Mouse (Mus musculus) MEL (cell line): ENCODE measurements around the gene Lims1. TPM values are rescaled to one million over a fixed set of nuclear protein-coding genes. Genes with fewer than 3 reads are reported as not detected.

Source experiments
- DNase-seq: peaks from one replicate; pipeline ENCODE4 v3.0.0; 2011; ENCODE audit warnings: low read depth, low spot score
- H3K27ac ChIP-seq: 2 replicates; pipeline ENCODE4 v1.5.1; 2012; ENCODE audit warnings: low read depth, mild to moderate bottlenecking, control low read depth, low read length, moderate library complexity; ENCODE audit not compliant: control insufficient read depth
- H3K27me3 ChIP-seq, 2 experiments: fragments of 150-350 bp in 1 of 2; sonication (generic) in 1 of 2; 2 replicates each; pipeline ENCODE4 v1.6.1; 2012; ENCODE audit warnings: low read length in 2 of 2, mild to moderate bottlenecking in 2 of 2, improper control_type of control experiment in 1 of 2, moderate library complexity in 1 of 2; ENCODE audit not compliant: insufficient read depth in 2 of 2, control insufficient read depth in 1 of 2
- H3K36me3 ChIP-seq, 2 experiments: 2 replicates each; pipeline ENCODE4 v1.6.1; 2012 to 2014; ENCODE audit warnings: low read length in 2 of 2, improper control_type of control experiment in 1 of 2, inconsistent platforms in 1 of 2, mild to moderate bottlenecking in 1 of 2; ENCODE audit not compliant: insufficient read depth in 2 of 2, control insufficient read depth in 1 of 2
- H3K4me1 ChIP-seq, 2 experiments: fragments of 150-350 bp in 1 of 2; sonication (generic) in 1 of 2; 2 replicates each; pipeline ENCODE4 v1.6.1; 2012; ENCODE audit warnings: low read length in 2 of 2, improper control_type of control experiment in 1 of 2, mild to moderate bottlenecking in 1 of 2; ENCODE audit not compliant: insufficient read depth in 2 of 2, control insufficient read depth in 1 of 2
- H3K4me3 ChIP-seq, 2 experiments: fragments of 150-350 bp in 1 of 2; sonication (generic) in 1 of 2; 2 replicates each; pipeline ENCODE4 v1.5.1; 2012; ENCODE audit warnings: low read depth in 2 of 2, low read length in 2 of 2, mild to moderate bottlenecking in 2 of 2, moderate library complexity in 2 of 2, control low read depth in 1 of 2, improper control_type of control experiment in 1 of 2; ENCODE audit not compliant: control insufficient read depth in 1 of 2, insufficient read depth in 1 of 2
- H3K79me2 ChIP-seq: 2 replicates; pipeline ENCODE4 v1.6.1; 2012; ENCODE audit warnings: mild to moderate bottlenecking, low read length, moderate library complexity; ENCODE audit not compliant: control insufficient read depth, poor library complexity, insufficient read depth
- H3K9ac ChIP-seq: 2 replicates; pipeline ENCODE4 v1.6.1; 2012; ENCODE audit warnings: low read depth, mild to moderate bottlenecking, control low read depth, low read length, moderate library complexity; ENCODE audit not compliant: control insufficient read depth, poor library complexity, severe bottlenecking
- H3K9me3 ChIP-seq: fragments of 150-350 bp; sonication (generic); replicated peaks from 2 replicates; pipeline ENCODE4 v1.6.1; 2012; ENCODE audit warnings: mild to moderate bottlenecking, low read length, improper control_type of control experiment, moderate library complexity; ENCODE audit not compliant: insufficient read depth
- E2F4 ChIP-seq: IDR thresholded peaks from 2 replicates; pipeline ENCODE4 v1.6.1; 2011; ENCODE audit warnings: low read depth, low read length, improper control_type of control experiment, borderline replicate concordance
- ELF1 ChIP-seq: IDR thresholded peaks from 2 replicates; pipeline ENCODE4 v1.6.1; 2014; ENCODE audit warnings: low read depth, mild to moderate bottlenecking, inconsistent platforms, low read length, improper control_type of control experiment, moderate library complexity
- EP300 ChIP-seq, 2 experiments: IDR thresholded peaks; 2 replicates each; pipeline ENCODE4 v1.6.1; 2011; ENCODE audit warnings: improper control_type of control experiment in 2 of 2, low read length in 2 of 2, low read depth in 1 of 2, mild to moderate bottlenecking in 1 of 2
- GATA1 ChIP-seq: IDR thresholded peaks from 2 replicates; pipeline ENCODE4 v1.6.1; 2011; ENCODE audit warnings: low read depth, low read length, improper control_type of control experiment
- KAT2A ChIP-seq: conservative IDR thresholded peaks from 2 replicates; pipeline ENCODE4 v1.6.1; 2012; ENCODE audit warnings: low read depth, low read length, improper control_type of control experiment, inconsistent platforms
- MAFK ChIP-seq: IDR thresholded peaks from 2 replicates; pipeline ENCODE4 v1.6.1; 2011; ENCODE audit warnings: low read depth, mild to moderate bottlenecking, low read length, improper control_type of control experiment, borderline replicate concordance
- MAX ChIP-seq: IDR thresholded peaks from 2 replicates; pipeline ENCODE4 v1.6.1; 2011; ENCODE audit warnings: low read length, improper control_type of control experiment
- MEF2A ChIP-seq: IDR thresholded peaks from 2 replicates; pipeline ENCODE4 v1.6.1; 2014; ENCODE audit warnings: low read depth, mild to moderate bottlenecking, inconsistent platforms, low read length, improper control_type of control experiment; ENCODE audit not compliant: poor library complexity, insufficient replicate concordance, severe bottlenecking; ENCODE audit errors: extremely low read depth
- MXI1 ChIP-seq: IDR thresholded peaks from 2 replicates; pipeline ENCODE4 v1.6.1; 2011; ENCODE audit warnings: mild to moderate bottlenecking, low read depth, low read length, improper control_type of control experiment
- MYB ChIP-seq: IDR thresholded peaks from 2 replicates; pipeline ENCODE4 v1.6.1; 2011; ENCODE audit warnings: mild to moderate bottlenecking, low read depth, low read length, improper control_type of control experiment
- NELFE ChIP-seq: IDR thresholded peaks from 2 replicates; pipeline ENCODE4 v1.6.1; 2011; ENCODE audit warnings: low read depth, low read length, improper control_type of control experiment
- POLR2AphosphoS2 ChIP-seq: IDR thresholded peaks from 2 replicates; pipeline ENCODE4 v1.6.1; 2011; ENCODE audit warnings: low read length, improper control_type of control experiment
- POLR2AphosphoS5 ChIP-seq: IDR thresholded peaks from 2 replicates; pipeline ENCODE4 v1.6.1; 2012; ENCODE audit warnings: low read depth, borderline replicate concordance, mild to moderate bottlenecking, inconsistent platforms, low read length, moderate library complexity, mixed read lengths
- RAD21 ChIP-seq: IDR thresholded peaks from 2 replicates; pipeline ENCODE4 v1.6.1; 2011; ENCODE audit warnings: mild to moderate bottlenecking, low read depth, low read length, improper control_type of control experiment
- RCOR1 ChIP-seq: IDR thresholded peaks from 2 replicates; pipeline ENCODE4 v1.6.1; 2012; ENCODE audit warnings: low read depth, mild to moderate bottlenecking, inconsistent platforms, low read length, improper control_type of control experiment
- SIN3A ChIP-seq: IDR thresholded peaks from 2 replicates; pipeline ENCODE4 v1.6.1; 2012; ENCODE audit warnings: low read length, improper control_type of control experiment, inconsistent platforms
- TBP ChIP-seq: IDR thresholded peaks from 2 replicates; pipeline ENCODE4 v1.8.0; 2011; ENCODE audit warnings: low read depth, low read length, improper control_type of control experiment
- TCF12 ChIP-seq: IDR thresholded peaks from 2 replicates; pipeline ENCODE4 v1.6.1; 2014; ENCODE audit warnings: low read depth, mild to moderate bottlenecking, inconsistent platforms, low read length, improper control_type of control experiment, moderate library complexity
- UBTF ChIP-seq: IDR thresholded peaks from 2 replicates; pipeline ENCODE4 v1.6.1; 2012; ENCODE audit warnings: low read depth, mild to moderate bottlenecking, inconsistent platforms, low read length, improper control_type of control experiment, moderate library complexity, borderline replicate concordance; ENCODE audit not compliant: insufficient read depth
- USF1 ChIP-seq: IDR thresholded peaks from 2 replicates; pipeline ENCODE4 v1.6.1; 2014; ENCODE audit warnings: low read depth, mild to moderate bottlenecking, inconsistent platforms, low read length, improper control_type of control experiment, moderate library complexity
- ZC3H11A ChIP-seq: IDR thresholded peaks from 2 replicates; pipeline ENCODE4 v1.6.1; 2012; ENCODE audit warnings: low read depth, mild to moderate bottlenecking, inconsistent platforms, low read length, improper control_type of control experiment
- ZMIZ1 ChIP-seq: IDR thresholded peaks from 2 replicates; pipeline ENCODE4 v1.6.1; 2012; ENCODE audit warnings: low read depth, mild to moderate bottlenecking, inconsistent platforms, low read length, improper control_type of control experiment, moderate library complexity
- polyA plus RNA-seq, 2 experiments: library from polyadenylated mRNA; stranded (reverse) in 1 of 2; unstranded in 1 of 2; fragments of >175 nt in 1 of 2; fragments of >200 nt in 1 of 2; gene quantifications; 2 replicates each; pipeline versions ENCODE4 v1.2.1 to v1.2.4; 2012; ENCODE audit warnings: low replicate concordance in 2 of 2, low read depth in 1 of 2; ENCODE audit not compliant: insufficient read length in 2 of 2, insufficient read depth in 1 of 2, missing spikeins in 1 of 2
- total RNA-seq: library from RNA; depleted of rRNA; stranded (reverse); fragments of 300-350 nt; gene quantifications from 2 replicates; pipeline ENCODE4 v1.2.3, GENCODE M21; 2012

Lims1 gene
- total and polyA plus RNA-seq, 3 experiments: 24.9 to 28.5 TPM; not detected in 1

DNA sequence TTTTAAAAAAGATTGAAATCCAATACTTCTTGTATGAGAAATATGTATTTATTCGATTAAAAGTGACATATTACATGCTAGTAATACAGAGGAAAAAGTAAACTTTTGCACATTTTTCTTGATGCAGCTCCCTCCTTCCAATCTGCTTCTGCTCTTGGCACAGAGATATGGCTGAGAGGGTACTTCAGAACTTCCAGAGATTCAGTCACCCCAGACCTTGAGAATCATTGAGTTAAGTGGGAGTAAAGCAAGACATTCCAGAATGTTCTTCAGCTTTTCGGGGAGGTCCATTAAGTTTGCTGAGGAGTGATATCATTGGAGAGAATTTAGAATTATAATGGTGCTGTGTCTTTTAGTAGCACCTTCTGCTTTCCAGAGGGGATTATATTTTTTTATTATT, 72.5 kb downstream of the Lims1 start:
- peaks cover 5% of the 10 kb centered on the region for H3K79me2 ChIP-seq
- no peak overlapping the region for H3K4me3 ChIP-seq
- H3K9ac ChIP-seq: no peak overlapping the region
- H3K9me3 ChIP-seq: no peaks in the 10 kb centered on the region
- peaks cover 0 to 17% of the 10 kb centered on the region in 2 experiments; a peak in 3 of 4 replicates for H3K36me3 ChIP-seq
- peaks cover 12 to 13% of the 10 kb centered on the region in 2 experiments for H3K4me1 ChIP-seq
- H3K27me3 ChIP-seq: no peaks in the 10 kb centered on the region
- DNase-seq: no peak
- no peak for TF ChIP-seq KAT2A
- no peak for TF ChIP-seq E2F4
- no peak for TF ChIP-seq USF1
- TF ChIP-seq MYB: no peak
- no peak for TF ChIP-seq SIN3A
- TF ChIP-seq ELF1: no peak
- no peak for TF ChIP-seq TBP
- TF ChIP-seq UBTF: no peak
- no peak for TF ChIP-seq POLR2AphosphoS5
- no peak for TF ChIP-seq NELFE
- TF ChIP-seq MAFK: no peak
- TF ChIP-seq MAX: no peak
- no peak overlapping the region for H3K27ac ChIP-seq

DNA sequence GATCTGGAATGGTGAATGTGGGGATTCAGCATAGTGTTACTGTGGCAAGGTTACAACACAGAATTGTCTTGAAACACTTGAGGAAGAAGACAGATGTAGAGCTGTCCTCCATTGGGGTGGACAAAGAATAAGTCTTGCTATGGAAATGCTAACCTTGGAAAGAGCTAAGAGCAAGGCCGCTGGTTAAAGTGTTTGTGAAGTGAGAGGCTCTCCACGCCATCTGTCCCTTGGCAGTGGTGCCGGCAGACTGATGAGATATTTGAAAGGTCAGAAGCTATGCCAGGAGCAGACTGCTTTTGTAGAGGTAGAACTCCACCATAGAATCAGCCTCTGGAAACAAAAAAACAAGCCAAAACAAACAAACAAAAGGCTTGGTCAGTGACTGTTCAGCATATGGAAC, 73.3 kb downstream of the Lims1 start:
- no peak for TF ChIP-seq ZC3H11A
- no peak for TF ChIP-seq POLR2AphosphoS2
- TF ChIP-seq SIN3A: no peak
- no peak for TF ChIP-seq MEF2A
- TF ChIP-seq UBTF: no peak
- no peak for TF ChIP-seq NELFE
- no peak for TF ChIP-seq USF1
- H3K79me2 ChIP-seq: peaks cover 5% of the 10 kb centered on the region
- no peak for DNase-seq
- H3K9ac ChIP-seq: no peak overlapping the region
- no peaks in the 10 kb centered on the region for H3K27me3 ChIP-seq
- H3K4me3 ChIP-seq: no peak overlapping the region
- peaks cover 10 to 12% of the 10 kb centered on the region in 2 experiments for H3K4me1 ChIP-seq
- no peak overlapping the region for H3K27ac ChIP-seq
- no peaks in the 10 kb centered on the region for H3K9me3 ChIP-seq
- peaks cover 0 to 17% of the 10 kb centered on the region in 2 experiments; a peak in 3 of 4 replicates for H3K36me3 ChIP-seq

DNA sequence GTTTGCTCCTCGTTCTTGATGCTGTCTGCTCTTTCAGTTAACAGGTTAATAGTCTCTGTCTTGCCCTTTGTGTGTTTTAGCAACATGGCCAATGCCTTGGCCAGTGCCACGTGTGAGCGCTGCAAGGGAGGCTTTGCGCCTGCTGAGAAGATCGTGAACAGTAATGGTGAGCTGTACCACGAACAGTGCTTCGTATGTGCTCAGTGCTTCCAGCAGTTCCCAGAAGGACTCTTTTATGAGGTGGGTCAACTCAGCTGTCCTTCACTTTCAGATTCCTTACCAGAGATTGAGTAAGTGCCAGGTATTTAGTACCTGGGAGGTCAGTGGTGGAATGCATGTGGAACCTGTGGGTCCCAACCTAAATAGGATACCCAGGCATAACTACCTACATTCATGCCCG, 75.7 kb downstream of the Lims1 start:
- Histone ChIP-seq H3K79me2 (peaks cover 4% of the 10 kb centered on the region; the same call in 1 of the 2 replicates), H3K36me3 (peaks cover 2% of the 10 kb centered on the region in 2 experiments), H3K9ac (no peak overlapping the region), H3K27me3 (no peaks in the 10 kb centered on the region), H3K9me3 (no peaks in the 10 kb centered on the region), H3K4me1 (peaks cover 0 to 2% of the 10 kb centered on the region in 2 experiments; a peak in 2 of 4 replicates), H3K4me3 (no peak overlapping the region), H3K27ac (no peak overlapping the region)
- no peak for TF ChIP-seq UBTF
- TF ChIP-seq MXI1: no peak
- TF ChIP-seq POLR2AphosphoS2: no peak
- TF ChIP-seq RAD21: no peak
- no peak for TF ChIP-seq NELFE
- TF ChIP-seq EP300 (IDR thresholded peaks at IDR 0.05; ENCODE audit: low read depth in 1 of 2, low read length in 2 of 2): no peak
- TF ChIP-seq MEF2A: no peak
- TF ChIP-seq ZC3H11A: no peak
- no peak for TF ChIP-seq TCF12
- no peak for TF ChIP-seq SIN3A
- TF ChIP-seq RCOR1: no peak
- TF ChIP-seq GATA1: no peak
- TF ChIP-seq ZMIZ1: no peak
- DNase-seq: no peak
